Mouse (Mus musculus) embryonic fibroblast, embryonic 13.5 days (primary cell): Measurements from ENCODE around the gene Mgat4e.

ENCODE experiments used
- CTCF ChIP-seq: IDR thresholded peaks from 2 replicates; pipeline ENCODE4 v1.5.1; 2011; ENCODE audit warnings: mild to moderate bottlenecking, control low read depth, low read length, moderate library complexity, borderline replicate concordance; ENCODE audit not compliant: insufficient read depth
- POLR2A ChIP-seq: IDR thresholded peaks from 2 replicates; pipeline ENCODE4 v1.6.1; 2011; ENCODE audit warnings: low read depth, mild to moderate bottlenecking, control low read depth, low read length, moderate library complexity

DNA sequence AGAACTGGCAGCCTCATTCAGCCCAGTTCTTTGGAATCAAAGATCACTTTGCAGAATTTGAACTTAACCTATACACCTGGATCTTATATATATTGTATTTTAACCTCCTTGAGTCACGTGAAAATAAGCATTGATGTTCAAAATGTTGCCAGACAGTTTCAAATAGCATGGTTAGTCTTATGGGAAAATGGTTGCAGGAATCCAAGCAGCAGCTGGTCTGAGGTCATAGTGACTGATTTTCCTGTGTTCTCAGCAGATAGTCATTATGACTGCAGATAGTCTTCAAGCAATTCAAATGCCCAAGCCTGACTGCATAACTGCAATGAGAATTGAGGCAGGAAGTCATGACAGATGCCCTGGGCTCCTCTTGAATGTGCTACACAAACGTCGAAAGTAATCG lies 37.3 kb downstream of the Mgat4e start:
- no peak for TF ChIP-seq CTCF
- no peak for TF ChIP-seq POLR2A
